Mouse (Mus musculus) mouse embryonic stem cell (cell line): Measurements from ENCODE around the gene Gm11568.
"Not testable (repeated sequence)": the region's sequence is repeated elsewhere in the genome, so short reads cannot be mapped to it uniquely, and the experiment has no call there.

ENCODE experiments used
- in situ Hi-C, 2 experiments: fragments of 300-500 bp; cut with MboI; formaldehyde crosslinking; loops; 1 replicate in 1 of 2; 3 replicates in 1 of 2; pipeline ENCODE4 v1.14.3; 2019 to 2020; ENCODE audit warnings: low sequenced_read_pairs in 2 of 2, low pct_unique_long_range_greater_than_20kb in 1 of 2, mixed read lengths in 1 of 2; ENCODE audit not compliant: unreplicated experiment in 1 of 2

Gm11568 gene

DNA sequence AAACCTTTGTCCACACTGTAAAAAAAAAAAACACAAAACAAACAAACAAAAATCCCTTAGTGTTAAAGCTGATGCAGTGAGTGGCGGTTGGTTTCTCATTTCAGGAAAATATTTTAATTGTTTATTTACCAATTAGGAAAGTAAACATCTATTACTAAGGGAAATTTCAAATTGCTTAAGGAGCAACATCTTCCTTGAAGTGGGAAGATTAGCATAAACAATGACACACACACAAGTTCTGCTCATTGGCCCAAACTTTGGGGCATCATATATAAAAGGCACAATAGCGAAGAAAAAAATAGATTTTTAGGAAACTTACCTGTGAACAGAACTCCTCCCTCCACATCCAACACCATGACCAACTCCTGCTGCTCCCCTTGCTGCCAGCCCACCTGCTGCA lies at the start of gene Gm11568:
TSS of gene Gm11568 (plus strand) at position 301 of the 400 bp plus-strand sequence.
- in situ Hi-C loops = no loop called here

DNA sequence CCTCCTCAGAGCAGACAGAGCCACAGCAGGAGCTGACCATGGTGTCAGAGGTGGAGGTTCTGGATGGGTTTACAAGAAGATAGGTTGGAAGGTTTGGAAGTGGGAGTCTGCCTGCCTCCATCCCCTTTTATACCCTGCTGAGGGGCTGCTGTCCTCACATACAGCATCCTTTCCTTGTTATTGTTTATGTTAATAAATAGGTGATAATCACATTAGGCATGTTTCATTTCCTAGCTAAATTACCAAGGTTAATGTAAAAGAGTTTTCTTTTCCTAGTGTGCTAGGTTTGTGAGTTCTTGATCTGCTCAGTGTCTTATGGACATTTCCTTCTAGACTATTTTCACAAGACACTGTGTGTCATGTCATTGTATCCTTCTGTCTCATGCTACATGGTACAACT lies 47.9 kb upstream of the Gm11568 start, which contains the start of gene Krtap4-13:
TSS of gene Krtap4-13 (minus strand) at position 101 of the 400 bp plus-strand sequence.
- in situ Hi-C loops = not testable (repeated sequence)

DNA sequence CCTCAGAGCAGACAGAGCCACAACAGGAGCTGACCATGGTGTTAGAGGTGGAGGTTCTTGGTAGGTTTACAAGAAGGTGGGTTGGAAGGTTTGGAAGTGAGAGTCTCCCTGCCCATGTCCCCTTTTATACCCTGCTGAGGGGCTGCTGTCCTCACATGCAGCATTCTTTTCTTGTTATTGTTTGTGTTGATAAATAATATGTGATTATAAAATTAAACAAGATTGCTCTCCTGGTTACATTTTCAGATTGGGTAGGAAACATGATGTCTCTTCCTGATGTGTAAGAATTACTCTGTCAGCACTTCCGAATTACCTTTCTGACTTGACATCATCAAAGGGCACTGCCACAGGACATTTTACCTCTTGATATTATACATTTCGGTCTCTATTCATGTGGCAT lies 42.2 kb upstream of the Gm11568 start, which contains the start of gene Gm11564:
TSS of gene Gm11564 (minus strand) at position 101 of the 400 bp plus-strand sequence.
- in situ Hi-C loops = not testable (repeated sequence)

DNA sequence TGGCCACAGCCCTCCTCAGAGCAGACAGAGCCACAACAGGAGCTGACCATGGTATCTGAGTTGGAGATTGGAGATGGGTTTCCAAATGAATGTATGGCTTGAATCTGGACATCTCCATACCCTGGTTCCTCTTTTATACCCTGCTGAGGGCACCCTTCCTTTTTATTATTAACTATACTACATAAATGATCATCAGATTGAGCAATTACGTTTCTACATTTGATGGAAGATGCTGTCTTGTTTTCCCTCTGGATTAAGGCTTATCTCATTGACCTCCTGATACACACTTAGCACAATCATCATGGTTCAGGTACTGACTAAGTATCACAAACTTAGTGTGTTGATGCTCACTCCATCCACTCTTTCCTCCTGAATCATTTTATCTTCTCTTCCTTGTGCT lies 19.8 kb upstream of the Gm11568 start, which contains the start of gene 2300003K06Rik:
TSS of gene 2300003K06Rik (minus strand) at position 101 of the 400 bp plus-strand sequence.
- in situ Hi-C loops = no loop called here

DNA sequence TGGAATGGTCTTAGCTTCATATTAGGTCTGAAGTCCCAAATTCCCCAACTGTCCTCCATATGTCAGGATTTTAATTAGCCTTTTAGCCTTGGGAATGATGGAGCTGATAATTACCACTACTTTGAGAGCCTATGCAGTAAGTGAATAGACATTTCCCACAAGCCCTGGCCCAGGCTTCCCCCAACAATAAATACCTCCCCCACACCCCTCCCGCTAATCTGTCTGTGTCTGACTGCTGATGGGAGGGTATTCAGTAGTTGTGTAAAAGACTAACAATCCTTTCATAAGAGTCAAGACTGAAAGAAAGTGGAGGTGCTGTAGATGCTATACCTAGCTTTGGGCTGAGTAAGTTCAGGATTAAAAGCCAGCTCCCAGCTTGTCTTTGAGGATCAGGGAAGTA lies 15.5 kb upstream of the Gm11568 start:
- in situ Hi-C loops = no loop called here

DNA sequence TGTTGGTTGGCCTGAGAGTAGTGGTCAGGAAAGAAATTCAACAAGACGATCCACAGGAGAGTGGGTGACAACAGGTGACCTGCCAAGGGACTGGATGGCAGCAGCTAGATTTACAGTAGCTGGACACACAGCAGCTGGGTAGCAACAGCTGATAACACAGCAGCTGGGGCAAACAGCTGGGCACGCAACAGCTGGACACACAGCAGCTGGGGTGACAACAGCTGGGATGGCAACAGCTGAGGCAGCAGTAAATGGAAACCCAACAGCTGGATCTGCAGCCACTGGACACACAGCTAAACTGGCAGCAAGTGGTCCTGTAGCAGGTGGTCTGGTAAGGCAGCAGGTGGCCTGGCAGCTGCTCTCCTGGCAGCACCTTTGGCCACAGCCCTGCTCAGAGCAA lies 11.0 kb upstream of the Gm11568 start:
- in situ Hi-C loops = no loop called here

DNA sequence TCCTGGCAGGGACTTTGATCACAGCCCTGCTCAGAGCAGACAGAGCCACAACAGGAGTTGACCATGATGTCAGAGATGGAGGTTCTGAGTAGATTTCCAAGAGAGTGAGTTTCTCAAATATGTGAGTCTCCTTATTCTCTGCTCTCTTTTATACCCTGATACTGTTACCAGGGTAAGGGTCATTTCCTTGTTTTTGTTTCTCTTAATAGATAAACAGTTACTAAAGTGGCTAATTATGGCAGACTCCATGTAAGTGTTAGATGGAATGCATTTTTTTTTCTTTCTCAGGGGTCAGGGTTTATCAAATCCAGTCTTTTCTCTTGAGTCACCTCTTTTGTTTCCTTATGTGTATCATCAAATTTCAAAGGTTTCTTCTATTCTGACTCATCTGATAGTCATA lies 6.2 kb upstream of the Gm11568 start, which contains the start of gene Krtap4-16:
TSS of gene Krtap4-16 (minus strand) at position 101 of the 400 bp plus-strand sequence.
- in situ Hi-C loops = no loop called here

DNA sequence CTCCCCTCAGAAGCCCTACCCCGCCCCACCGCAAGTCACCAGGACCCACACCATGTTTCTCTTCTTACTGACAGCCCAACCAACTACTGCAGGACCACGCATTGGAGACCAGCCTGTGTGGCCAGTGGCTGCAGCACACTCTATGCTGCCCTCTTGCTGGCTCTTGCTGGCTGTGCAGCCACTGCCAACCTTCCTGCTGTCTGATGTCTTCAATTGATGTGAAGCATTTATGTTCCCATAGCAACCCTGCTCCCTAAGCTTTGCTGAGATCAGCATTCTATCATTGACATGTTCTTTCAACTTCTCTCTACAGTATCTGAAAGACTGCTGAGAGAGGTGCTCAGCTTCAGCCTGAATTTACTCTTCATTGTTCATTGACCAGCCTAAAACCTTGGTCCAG lies 3.6 kb upstream of the Gm11568 start:
- in situ Hi-C loops = no loop called here

DNA sequence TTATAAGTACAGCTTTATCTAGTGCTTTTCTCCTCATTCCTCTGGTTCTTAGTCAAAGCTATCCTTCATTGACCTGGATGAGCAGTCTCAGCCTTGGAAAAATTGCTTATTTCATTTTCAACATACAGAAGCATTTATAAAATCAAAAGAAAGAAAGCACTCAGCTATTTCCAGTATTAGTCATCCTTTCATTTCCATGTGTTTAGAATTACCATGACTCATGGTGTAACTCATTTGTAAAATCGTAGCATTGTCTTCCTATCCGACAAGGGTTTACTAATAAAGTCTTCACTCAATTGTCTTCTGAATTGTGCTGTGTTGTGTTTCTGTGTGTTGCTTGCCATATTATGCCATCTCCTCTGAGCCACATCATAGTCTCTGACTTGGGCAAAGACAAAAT lies 1.0 kb downstream of the Gm11568 start:
- in situ Hi-C loops = no loop called here

DNA sequence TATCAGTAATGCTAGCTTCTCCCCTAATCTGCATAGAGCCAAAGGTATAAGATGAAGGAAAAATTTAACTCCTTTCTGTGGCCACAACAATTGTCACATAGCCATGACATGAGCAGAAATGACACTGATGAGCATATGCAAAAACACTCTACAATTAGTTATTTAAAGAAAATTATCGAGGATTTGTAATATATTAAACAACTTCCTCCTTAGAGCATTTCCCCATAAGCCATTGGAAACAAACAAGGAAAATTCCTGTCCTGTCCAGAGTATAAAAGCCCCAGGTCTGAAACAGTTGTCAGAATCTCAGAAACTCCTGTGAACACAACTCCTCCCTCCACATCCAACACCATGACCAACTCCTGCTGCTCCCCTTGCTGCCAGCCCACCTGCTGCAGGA lies 6.5 kb downstream of the Gm11568 start, which contains the start of gene Gm11559:
TSS of gene Gm11559 (plus strand) at position 301 of the 400 bp plus-strand sequence.
- in situ Hi-C loops = not testable (repeated sequence)

DNA sequence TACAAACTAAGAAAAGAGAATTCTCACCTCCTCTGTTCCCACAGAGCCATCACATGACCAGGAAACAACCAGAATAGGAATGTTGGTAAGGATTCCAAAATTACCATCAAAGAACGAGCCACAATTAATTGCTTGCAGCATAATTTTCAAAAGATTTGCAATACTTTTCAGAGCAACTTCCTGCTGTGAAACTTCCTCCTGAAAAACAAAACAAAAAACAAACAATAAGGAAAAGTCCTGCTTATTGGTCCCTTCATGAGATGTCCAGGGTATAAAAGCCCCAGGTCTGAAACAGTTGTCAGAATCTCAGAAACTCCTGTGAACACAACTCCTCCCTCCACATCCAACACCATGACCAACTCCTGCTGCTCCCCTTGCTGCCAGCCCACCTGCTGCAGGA lies 15.4 kb downstream of the Gm11568 start, which contains the start of gene Krtap9-1:
TSS of gene Krtap9-1 (plus strand) at position 301 of the 400 bp plus-strand sequence.
- in situ Hi-C loops = not testable (repeated sequence)

DNA sequence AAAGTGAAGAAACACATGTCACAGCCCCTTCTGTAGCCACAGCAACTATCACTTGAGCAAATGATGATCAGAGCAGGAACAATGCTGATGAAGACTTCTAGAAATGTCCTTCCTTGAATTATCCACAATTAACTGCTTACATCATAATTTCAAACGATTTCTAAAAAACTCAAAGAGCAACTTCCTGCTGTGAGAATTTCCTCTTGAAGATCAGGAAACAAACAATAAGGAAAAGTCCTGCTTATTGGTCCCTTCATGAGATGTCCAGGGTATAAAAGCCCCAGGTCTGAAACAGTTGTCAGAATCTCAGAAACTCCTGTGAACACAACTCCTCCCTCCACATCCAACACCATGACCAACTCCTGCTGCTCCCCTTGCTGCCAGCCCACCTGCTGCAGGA lies 21.2 kb downstream of the Gm11568 start, which contains the start of gene Gm11567:
TSS of gene Gm11567 (plus strand) at position 301 of the 400 bp plus-strand sequence.
- in situ Hi-C loops = not testable (repeated sequence)

DNA sequence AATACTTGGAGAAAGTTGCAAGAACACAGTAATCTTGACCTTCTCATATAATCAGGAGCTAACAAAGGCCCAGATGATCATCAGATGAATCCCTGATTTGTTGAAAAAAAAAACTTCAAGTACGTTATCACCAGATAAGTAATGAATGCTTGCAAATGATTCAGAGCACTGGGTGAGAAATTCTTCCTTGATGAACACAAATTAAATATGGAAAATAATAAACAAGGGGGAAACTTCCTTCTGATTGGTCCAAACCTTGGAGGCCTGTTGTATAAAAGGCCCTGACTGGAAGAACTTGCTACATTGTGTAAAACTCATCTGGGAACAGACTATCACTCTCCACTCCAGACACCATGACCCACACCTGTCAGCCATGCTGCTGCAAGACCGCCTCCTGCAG lies 49.9 kb downstream of the Gm11568 start, which contains the start of gene Krtap31-1:
TSS of gene Krtap31-1 (plus strand) at position 301 of the 400 bp plus-strand sequence.
- in situ Hi-C loops = no loop called here
